Mouse (Mus musculus): ENCODE measurements around the gene Pde4dip.

The Pde4dip gene

DNA sequence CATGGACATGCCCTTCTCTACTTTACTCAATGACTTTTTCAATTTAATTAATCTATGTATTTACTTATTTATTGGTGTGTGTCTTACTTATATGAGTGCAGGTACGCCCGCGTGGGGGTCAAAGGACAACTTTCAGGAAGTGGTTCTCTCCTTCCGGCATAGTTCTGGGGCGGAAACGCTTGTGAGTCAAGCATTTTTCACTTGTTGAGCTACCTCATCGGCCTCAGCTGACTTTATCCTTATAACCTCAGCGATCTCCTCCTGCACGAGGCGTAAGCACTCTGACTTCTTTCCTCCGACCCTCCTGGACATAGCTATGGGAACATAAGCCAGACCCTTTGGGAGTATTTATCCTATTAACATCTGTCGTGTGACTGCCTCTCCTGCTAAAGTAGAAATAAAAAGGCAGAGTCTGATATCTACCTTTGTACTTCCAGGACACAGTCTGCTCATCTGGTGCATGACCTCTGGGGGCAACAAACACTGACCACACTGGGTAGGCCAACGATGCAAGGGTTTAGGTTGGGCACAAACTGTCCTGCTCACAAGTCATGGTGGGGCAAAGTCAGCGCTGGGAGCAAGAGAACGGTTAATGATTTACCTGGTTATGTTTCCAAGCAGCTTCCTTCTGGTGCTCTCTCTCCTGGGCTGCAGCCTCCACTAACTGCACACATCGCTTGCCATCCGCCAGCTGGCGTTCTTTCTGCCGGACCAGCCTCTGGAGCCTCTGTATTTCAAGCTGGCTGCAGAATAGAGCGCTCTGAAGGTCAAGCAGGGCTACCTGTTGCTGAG, 132.0 kb downstream of the Pde4dip start:
- in situ Hi-C loops (cut with MboI, MseI): no loop called here

DNA sequence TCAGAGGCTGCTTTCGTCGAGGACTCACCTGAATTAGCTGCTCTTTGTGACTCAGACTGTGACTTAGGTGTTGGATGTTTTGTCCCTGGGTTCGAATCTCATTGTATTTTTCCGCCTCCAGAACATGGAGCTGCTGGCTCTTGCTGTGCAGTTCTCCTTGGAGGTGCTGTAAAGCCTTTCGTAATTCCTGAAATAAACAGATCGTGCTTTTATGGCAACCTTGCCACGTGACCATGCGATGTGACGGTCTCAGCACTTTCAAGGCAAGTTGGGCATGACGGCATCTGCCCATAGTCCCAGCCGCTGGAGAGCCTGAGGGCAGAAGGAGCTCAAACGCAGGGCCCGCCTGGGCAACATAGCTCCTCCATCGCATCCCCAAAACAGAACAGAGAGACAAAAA, 133.1 kb downstream of the Pde4dip start:
- in situ Hi-C loops (cut with MboI, MseI): no loop called here

DNA sequence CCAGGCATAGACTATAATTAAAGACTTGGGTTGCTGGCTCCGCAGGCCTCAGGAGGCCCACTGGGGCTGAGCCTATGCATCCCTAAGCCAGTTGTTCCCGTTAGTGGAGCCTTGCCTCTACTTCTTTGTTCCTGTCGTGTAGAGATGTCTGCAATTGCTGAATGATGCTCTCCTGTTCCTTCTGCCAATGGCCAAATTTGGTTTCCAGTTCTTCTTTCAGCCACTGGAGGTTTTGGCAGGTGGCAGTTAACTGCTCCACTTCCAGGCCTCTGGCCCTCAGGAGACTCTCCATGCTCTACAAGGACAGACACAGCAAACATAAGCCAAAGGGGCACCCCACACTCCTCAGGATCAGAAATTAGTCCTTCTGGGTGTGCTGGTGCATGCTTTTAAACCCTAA, 135.6 kb downstream of the Pde4dip start:
- in situ Hi-C loops (cut with MboI, MseI): no loop called here

- in situ Hi-C loops (cut with MboI, MseI): no loop called here
Observed at GRCm38 (mm10) chr3:97751566-97751965, 136.9 kb downstream of the Pde4dip start.

GRCm38 (mm10) chr3:97748789-97749188, 139.7 kb downstream of the Pde4dip start:
- in situ Hi-C loops (cut with MboI, MseI): no loop called here

GRCm38 (mm10) chr3:97742841-97743240, 145.7 kb downstream of the Pde4dip start:
- in situ Hi-C loops (cut with MboI, MseI): no loop called here

- in situ Hi-C loops (cut with MboI, MseI): no loop called here
Observed at GRCm38 (mm10) chr3:97735575-97735974, 152.9 kb downstream of the Pde4dip start.

DNA sequence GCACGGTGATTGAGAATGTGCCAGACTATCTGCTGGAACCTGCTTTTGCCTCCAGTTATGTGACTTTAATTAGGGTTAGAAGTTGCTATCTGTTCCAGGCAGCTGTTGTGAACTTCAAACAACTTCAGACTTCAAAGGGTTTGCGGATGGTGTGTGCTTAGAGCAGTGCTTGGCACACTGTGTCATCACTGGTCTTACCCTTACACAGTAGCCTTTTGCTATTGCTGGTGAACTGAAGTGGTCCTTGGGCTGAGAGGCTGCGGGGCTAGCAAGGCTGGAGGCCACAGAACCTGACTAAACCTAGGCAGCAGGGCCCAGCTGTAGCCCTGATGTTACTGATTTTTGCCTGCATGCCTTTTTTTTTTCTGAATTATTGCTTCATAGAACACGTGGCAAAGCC, 154.2 kb downstream of the Pde4dip start:
- in situ Hi-C loops (cut with MboI, MseI): no loop called here

- in situ Hi-C loops (cut with MboI, MseI): no loop called here
Observed at GRCm38 (mm10) chr3:97732622-97733021, 155.9 kb downstream of the Pde4dip start.

- in situ Hi-C loops (cut with MboI, MseI): no loop called here
Observed at GRCm38 (mm10) chr3:97730624-97731023, 157.9 kb downstream of the Pde4dip start.

DNA sequence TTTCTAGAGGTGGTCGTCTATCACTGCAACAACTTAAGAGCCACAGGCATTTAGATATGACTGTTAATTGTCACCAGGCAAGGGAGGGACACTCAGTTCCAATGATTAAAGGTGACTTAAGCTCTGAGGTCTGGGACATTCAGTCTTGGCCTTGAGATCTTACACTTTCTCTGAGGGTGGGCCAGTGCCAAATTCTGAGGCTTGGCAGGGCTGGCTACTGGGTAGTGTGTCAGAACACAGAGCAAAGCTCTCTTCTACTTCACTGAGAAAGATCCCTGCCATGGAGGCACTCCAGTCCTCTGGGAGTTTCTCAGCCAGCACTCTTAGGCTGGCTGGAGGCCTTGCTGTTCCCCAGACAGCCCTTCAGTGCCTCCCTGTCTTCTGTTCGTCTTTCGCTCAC, 158.4 kb downstream of the Pde4dip start:
- in situ Hi-C loops (cut with MboI, MseI): no loop called here

- in situ Hi-C loops (cut with MboI, MseI): no loop called here
Observed at GRCm38 (mm10) chr3:97727801-97728200, 160.7 kb downstream of the Pde4dip start.

DNA sequence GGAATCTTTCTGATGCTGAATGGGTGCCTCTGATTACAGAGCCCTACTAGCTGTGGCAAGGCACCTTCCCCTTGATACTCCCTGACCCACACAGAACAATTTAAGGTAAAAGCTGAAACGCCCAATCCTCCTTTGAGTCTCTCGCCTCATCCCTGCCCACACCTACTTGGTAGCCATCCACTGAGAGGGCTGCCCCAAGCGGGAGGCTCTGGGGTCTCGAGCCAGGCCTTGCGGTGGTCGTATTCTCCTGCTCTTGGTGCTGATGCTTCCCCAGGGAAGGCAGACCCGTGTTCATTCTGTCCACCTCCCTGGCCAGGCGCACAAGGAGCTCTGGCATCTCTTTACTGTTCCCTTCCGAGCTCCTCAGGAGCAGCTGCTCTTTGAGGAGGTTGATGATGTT, 169.4 kb downstream of the Pde4dip start:
- in situ Hi-C loops (cut with MboI, MseI): no loop called here

GRCm38 (mm10) chr3:97715922-97716321, 172.6 kb downstream of the Pde4dip start:
- in situ Hi-C loops (cut with MboI, MseI): no loop called here

DNA sequence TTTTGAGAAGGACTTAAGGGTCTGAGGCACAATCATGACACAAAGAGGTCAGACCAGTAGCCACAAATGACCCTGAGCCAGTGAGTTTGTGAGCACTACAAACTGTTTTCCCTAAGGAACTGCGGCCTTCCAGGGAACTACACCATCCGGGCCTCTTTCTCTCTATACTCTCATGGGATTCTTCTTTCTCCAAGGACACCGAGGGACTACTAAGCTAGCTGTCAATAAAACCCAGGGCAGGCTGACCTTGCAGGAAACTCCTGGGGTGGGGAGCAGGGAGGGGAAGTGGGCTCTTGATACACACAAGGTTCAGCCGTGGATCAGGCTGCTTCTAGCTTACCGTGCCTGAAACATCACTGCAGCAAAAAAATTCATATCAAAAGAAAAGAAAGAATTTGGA, 177.6 kb downstream of the Pde4dip start:
- in situ Hi-C loops (cut with MboI, MseI): no loop called here

DNA sequence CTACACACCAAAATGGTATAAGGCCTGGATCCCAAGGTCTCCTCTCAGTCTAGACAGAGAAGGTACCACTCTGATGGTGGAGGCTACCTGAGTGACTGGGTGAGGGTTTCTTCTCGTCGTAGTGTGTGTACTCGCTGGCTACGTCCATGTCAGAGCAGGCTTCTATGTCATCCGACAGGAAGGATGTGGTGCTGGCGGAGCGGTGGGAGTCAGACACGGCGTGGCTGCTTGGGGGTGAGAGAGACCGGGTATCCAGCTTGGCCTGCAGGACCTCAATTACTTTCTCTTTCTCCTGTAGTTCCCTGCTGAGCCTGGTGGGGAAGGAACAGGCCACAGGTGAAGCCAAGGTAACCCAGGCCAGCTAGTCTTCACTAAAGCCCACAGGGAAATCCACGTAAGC, 178.4 kb downstream of the Pde4dip start:
- in situ Hi-C loops (cut with MboI, MseI): no loop called here

GRCm38 (mm10) chr3:97706561-97706960, 181.9 kb downstream of the Pde4dip start:
- in situ Hi-C loops (cut with MboI, MseI): no loop called here

GRCm38 (mm10) chr3:97705508-97705907, 183.0 kb downstream of the Pde4dip start:
- in situ Hi-C loops (cut with MboI, MseI): no loop called here

- in situ Hi-C loops (cut with MboI, MseI): no loop called here
Observed at GRCm38 (mm10) chr3:97702448-97703080, 185.9 kb downstream of the Pde4dip start.

DNA sequence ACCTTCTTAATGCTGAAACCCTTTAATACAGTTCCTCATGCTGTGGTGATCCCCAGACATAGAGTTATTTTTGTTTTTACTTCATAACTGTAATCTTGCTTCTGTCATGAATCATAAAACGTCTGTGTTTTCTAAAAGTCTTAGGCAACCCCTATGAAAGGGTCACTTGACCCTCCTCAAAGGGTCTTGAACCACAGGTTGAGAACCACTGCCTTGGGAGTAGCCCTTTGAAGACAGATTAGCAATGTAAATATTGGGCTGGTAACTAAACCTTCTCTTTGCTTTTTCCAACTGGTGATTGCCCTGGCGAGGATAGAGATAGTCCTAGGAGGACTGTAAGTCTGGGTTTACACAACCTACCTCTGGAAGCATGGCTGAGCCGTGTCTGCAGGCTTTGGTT, 187.3 kb downstream of the Pde4dip start:
- in situ Hi-C loops (cut with MboI, MseI): no loop called here

GRCm38 (mm10) chr3:97699061-97699460, 189.4 kb downstream of the Pde4dip start:
- in situ Hi-C loops (cut with MboI, MseI): no loop called here

DNA sequence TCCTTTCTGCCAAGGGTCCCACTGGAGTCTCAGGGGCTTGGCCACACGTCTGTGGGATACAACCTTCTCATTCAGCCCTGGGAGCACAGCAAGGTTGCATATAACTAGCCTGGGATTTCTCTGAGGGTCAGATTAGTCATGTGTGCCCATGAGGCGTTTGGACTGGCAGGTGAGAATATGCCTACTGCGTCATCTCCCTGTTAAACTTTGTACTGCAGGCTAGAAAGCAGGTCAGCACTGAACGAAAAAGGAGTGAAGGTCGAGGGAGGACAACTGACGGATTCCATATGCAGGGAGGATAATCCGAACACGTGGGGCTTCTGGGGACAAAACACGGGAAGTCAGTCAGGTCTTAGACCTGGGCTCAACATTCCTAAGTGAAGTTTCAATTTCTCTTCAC, 191.2 kb downstream of the Pde4dip start:
- in situ Hi-C loops (cut with MboI, MseI): no loop called here

- in situ Hi-C loops (cut with MboI, MseI): no loop called here
Observed at GRCm38 (mm10) chr3:97696866-97697265, 191.6 kb downstream of the Pde4dip start.

All from T-helper 2 cell (primary cell).